Mouse (Mus musculus) layer of hippocampus, adult 2 months (tissue): ENCODE data around the gene Scamp5. TPM values are rescaled to one million over a fixed set of nuclear protein-coding genes. Genes with fewer than 3 reads are reported as not detected.

Experiments
- DNase-seq, 2 experiments: peaks; one replicate each; pipeline ENCODE4 v3.0.0; 2022; ENCODE audit warnings: low spot score in 2 of 2
- H3K27ac ChIP-seq: fragments of 200-600 bp; 2 replicates; pipeline ENCODE4 v1.8.1; 2022
- H3K4me3 ChIP-seq: fragments of 200-600 bp; 2 replicates; pipeline ENCODE4 v1.8.1; 2022; ENCODE audit warnings: mild to moderate bottlenecking
- CTCF ChIP-seq: fragments of 200-600 bp; conservative IDR thresholded peaks from 2 replicates; pipeline ENCODE4 v1.8.1; 2022; ENCODE audit warnings: antibody characterized with exemption, mild to moderate bottlenecking, moderate library complexity
- long read RNA-seq, 2 experiments: library from polyadenylated mRNA; stranded (forward); transcript quantifications; one replicate each; pipeline ENCODE4 v2.0.0; 2021; ENCODE audit warnings: borderline mapping rate in 2 of 2
- total RNA-seq, 2 experiments: library from RNA; stranded (reverse); gene quantifications; 2 replicates each; pipeline ENCODE4 v1.2.3; 2021

The Scamp5 gene
- 100 to 1,000 TPM; 365 to 385 TPM for total RNA-seq
- long read RNA-seq, experiment 1, transcript Scamp5-205 (4 exons, 790 nt), result minor isoform, 6 of 360 reads
- long read RNA-seq, experiment 1, transcript Scamp5-201 (7 exons, 3,225 nt), result major isoform, 88 of 360 reads
- long read RNA-seq, experiment 1, transcript Scamp5-203 (7 exons, 1,025 nt), result minor isoform, 47 of 360 reads
- long read RNA-seq, experiment 1, partial matches to known transcripts, result 6 of 360 reads
- long read RNA-seq, experiment 1, other reads (novel, unspliced or antisense), result 213 of 360 reads
- long read RNA-seq, experiment 2, transcript Scamp5-203 (7 exons, 1,025 nt), result minor isoform, 79 of 500 reads
- long read RNA-seq, experiment 2, transcript Scamp5-201 (7 exons, 3,225 nt), result major isoform, 116 of 500 reads
- long read RNA-seq, experiment 2, partial matches to known transcripts, result 11 of 500 reads
- long read RNA-seq, experiment 2, other reads (novel, unspliced or antisense), result 290 of 500 reads

DNA sequence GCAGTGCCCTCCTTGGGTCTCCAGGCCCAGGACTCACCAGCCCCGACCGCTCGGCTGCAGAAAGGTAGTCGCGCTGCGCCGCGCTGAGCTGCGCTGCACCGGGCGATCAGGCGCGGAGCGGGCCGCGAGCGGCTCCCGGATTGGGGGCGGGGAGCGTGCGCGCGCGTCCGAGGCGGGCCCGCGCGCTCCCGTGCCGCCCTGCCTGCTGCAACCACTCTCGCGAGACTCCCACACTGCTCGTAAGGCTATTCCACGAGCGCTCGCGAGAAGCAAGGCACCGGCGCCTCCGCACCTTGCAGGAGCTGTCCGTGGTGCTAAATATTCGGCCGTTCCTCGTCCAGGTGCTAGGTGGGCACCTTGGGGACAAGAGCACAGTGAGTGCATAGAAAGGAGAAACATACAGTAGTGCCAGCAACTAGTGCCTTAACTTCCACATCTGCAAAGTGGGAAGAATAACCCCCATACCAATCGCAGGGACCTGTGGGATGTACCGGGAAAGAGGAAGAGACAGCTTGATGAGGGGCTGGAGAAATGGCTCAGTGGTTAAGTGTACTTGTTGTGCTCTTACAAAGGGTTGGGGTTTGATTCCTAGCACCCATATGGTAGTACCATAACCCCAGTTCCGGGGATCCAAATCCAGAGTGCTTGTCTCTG is at the start of gene Scamp5:
TSS of gene Scamp5 (minus strand) at position 165 of the 654 bp plus-strand sequence.
- DNase-seq, result peak; percentile 90 to 91
- TF ChIP-seq CTCF, result no peak
- peak within 1 kb of the TSS; percentile 99 for H3K27ac ChIP-seq

GRCm38 (mm10) chr9:57517113-57517512 is 49.3 kb upstream of the Scamp5 start:
- Histone ChIP-seq H3K27ac (no peak overlapping the region), H3K4me3 (no peak overlapping the region)
- TF ChIP-seq CTCF, result peak; percentile 93
- peak in 1 of 2 experiments; percentile 72 for DNase-seq

More for the DNA sequence above, at the start of gene Scamp5:
- H3K4me3 ChIP-seq, result peak within 1 kb of the TSS; percentile 71

GRCm38 (mm10) chr9:57510577-57510976 is 42.7 kb upstream of the Scamp5 start:
- Histone ChIP-seq H3K4me3 (no peak overlapping the region), H3K27ac (no peak overlapping the region)
- no peak for DNase-seq
- TF ChIP-seq CTCF, result no peak

DNA sequence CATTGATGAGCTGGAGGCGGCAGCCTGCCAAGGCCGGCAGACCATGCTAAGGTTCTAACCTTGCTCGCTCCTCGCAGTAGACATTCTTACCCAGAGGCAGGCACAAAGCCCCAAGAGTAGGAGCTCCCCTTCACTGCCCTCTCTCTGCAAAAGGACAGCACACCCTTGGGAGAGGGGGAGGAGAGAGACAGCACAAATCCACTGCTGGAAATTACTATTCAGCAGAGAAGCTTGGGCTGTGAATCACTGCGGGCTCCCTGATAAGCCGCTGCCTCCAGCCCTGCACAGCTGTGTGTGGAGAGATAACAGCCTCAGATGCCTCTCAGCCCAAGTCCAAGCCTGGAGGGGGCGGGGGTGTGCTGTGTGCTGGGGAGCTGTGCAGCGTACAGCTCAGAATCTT is 37.8 kb upstream of the Scamp5 start:
- no peak for DNase-seq
- Histone ChIP-seq H3K27ac (no peak overlapping the region), H3K4me3 (no peak overlapping the region)
- TF ChIP-seq CTCF, result no peak

DNA sequence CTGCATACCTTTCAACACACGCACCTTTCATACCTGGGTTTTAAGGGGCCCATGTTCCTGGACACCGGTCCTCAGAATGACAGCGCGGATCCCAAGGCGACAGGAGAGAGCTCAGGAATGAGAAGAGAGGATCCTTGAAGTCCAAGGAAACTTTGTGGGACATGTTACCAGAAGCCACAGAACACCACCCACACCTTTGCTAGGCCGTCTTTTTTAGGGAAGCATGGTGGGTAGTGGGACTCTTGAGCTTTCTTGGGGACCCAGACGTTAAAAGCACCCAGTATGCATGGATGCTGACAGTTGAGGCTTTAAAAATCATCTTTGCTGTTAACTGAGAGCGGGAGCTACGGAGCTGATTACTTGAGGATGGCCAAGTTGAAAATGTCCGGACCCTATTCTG is 37.0 kb upstream of the Scamp5 start:
- no peak overlapping the region for H3K27ac ChIP-seq
- no peak for TF ChIP-seq CTCF
- no peak overlapping the region for H3K4me3 ChIP-seq
- no peak for DNase-seq

- H3K4me3 ChIP-seq, result peak overlapping the region; percentile 47
- TF ChIP-seq CTCF, result peak; percentile 66
- no peak overlapping the region for H3K27ac ChIP-seq
- no peak for DNase-seq
These were observed 36.5 kb upstream of the Scamp5 start for GRCm38 (mm10) chr9:57504381-57504700.

- H3K27ac ChIP-seq, result peak within 1 kb of the TSS; percentile 46; the same call in 1 of the 2 replicates
- peak within 1 kb of the TSS; percentile 47 for H3K4me3 ChIP-seq
- peak in 1 of 2 experiments; percentile 40 for DNase-seq
- TF ChIP-seq CTCF, result no peak
These were observed 35.9 kb upstream of the Scamp5 start, which contains the start of gene Rpp25 for GRCm38 (mm10) chr9:57503622-57504380. Gene Rpp25, plus strand, starts transcription at chr9:57504026.

DNA sequence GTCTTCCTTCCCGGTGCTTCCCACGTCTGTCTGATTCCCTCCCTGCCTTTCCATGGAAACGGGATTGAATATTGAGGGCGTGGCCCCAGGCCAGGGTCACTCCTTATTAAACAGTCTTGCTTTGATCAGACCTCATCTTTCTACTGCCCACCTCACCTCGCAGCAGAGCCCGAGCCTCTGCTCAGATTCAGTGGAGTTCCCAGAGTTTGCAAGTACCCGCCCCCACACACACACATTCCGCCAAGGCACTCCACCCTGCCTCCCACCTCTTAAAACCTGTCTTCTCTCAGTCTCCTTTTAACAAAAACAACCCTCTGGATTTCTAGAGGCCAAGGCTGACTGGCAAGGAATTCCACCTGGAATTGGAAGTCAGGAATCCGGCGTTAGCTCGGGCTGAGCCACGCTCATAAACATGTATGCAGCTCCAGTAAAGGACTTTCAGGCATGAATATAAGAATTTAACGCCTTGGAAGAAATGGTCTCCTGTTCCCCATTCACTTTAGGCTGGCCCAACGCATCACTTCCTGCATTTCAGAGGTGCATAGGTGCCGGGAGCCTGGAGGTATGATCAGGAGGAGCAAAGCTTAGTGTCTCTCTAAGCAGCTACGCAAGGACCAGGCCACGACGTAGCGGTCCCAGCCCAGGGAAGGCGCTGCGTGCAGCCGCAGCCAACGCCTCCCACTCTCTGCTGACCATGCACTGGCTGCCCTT is 35.2 kb upstream of the Scamp5 start:
- TF ChIP-seq CTCF, result no peak
- Histone ChIP-seq H3K27ac (peak overlapping the region; percentile 46; the same call in 1 of the 2 replicates), H3K4me3 (peak overlapping the region; percentile 47)
- DNase-seq, result no peak

GRCm38 (mm10) chr9:57501861-57502260 is 34.0 kb upstream of the Scamp5 start:
- DNase-seq, result peak in 1 of 2 experiments; percentile 36
- TF ChIP-seq CTCF, result no peak
- Histone ChIP-seq H3K27ac (peak overlapping the region; percentile 51; the same call in 1 of the 2 replicates), H3K4me3 (peak overlapping the region; percentile 30)

DNA sequence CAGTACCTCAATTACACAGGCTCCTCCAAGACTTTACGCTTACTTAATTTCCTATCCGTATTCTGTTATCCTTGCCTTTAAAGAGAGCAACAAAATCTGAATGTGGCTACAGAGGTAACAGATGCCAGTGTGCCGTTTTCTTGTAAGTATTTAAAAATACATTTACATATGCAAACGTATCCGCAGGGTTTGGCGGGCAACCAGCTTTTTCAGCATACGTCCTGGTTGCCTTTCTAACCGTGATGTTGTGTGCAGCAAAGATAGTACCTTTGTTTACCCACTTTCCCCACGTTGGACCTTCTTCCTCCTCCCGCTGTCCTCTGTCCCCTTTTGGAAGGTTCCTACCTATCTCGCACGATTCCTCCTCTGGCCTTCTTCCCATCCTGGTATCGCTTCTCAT is 33.6 kb upstream of the Scamp5 start:
- peak overlapping the region; percentile 30 for H3K4me3 ChIP-seq
- H3K27ac ChIP-seq, result peak overlapping the region; percentile 51; the same call in 1 of the 2 replicates
- no peak for DNase-seq
- TF ChIP-seq CTCF, result no peak

DNA sequence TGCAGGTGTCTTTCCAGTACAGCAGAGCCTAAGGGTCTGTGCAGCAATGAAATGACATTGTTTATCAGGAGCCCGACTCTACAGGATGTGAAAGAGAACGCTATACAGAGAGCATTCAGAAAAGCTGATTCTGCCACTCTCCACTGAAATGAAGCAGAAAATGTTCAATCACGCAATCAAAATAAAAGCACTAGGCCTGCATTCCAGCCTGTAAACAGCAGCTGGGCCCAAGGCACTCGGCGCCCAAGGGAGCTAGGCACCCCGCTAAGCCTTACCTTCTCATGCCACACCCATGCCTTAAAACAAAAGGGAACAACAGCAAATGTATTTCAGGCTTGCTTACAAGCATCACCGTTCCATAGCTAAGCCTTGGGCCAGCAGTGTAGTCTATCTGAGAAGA is 30.7 kb upstream of the Scamp5 start:
- no peak for DNase-seq
- no peak for TF ChIP-seq CTCF
- no peak overlapping the region for H3K27ac ChIP-seq
- no peak overlapping the region for H3K4me3 ChIP-seq

DNA sequence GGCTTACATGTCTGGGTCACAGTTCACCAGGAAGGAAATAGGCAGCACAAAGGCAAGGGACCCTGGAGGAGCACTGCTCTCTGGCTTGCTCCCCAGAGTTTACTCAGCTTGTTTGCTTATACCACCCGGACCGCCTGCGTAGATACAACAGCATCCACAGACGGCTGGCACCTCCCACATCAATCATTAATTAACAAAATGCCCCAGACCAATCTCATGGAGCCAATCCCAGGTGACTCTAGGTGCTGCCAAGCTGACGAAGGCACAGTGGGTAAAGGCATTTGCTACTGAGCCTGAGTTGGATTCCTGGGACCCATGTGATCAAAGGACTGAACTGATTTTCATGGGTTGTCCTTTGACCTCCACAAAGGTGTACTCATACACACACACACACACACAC is 29.4 kb upstream of the Scamp5 start:
- Histone ChIP-seq H3K27ac (no peak overlapping the region), H3K4me3 (no peak overlapping the region)
- no peak for TF ChIP-seq CTCF
- DNase-seq, result no peak

GRCm38 (mm10) chr9:57494970-57495369 is 27.1 kb upstream of the Scamp5 start:
- no peak for DNase-seq
- no peak overlapping the region for H3K4me3 ChIP-seq
- no peak for TF ChIP-seq CTCF
- H3K27ac ChIP-seq, result no peak overlapping the region
